Mouse (Mus musculus): ENCODE measurements at regions not wholly inside any gene's neighbourhood (a gene's known extent, or its start where the extent isn't known, plus 50 kb on each side); places are given as distances from the start of the nearest gene placed in this dataset.

DNA sequence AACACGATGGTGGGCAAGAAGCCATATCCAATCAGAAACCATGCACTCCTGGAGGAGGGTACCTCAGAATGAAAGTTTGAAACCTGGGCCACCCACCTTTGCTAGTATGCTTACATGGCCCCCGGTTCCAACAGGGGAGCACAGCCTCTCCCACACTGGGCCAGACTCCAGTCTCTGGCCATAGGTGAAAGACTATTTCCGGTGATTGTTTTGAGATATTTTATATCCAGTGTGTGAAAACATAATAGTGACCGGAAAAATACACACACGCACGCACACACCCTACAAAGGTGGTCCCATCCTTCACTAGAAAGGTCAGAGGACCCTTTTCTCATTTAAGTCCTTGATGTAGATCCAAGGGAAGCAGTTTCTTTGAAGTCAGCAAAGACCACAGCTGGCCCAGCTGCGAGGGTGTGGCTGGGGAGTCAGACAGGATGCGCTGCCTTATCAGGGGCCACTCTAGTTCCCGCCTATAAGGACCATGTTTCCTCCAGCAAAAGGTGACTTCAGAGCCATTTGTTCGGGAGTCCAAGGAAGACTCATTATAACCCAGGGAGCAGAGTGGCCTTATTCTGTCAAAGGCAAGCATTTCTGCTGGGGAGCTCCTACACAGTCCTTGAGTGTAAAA lies 206.0 kb downstream of the Zfp36l1 start:
- DNase-seq: no peak

DNA sequence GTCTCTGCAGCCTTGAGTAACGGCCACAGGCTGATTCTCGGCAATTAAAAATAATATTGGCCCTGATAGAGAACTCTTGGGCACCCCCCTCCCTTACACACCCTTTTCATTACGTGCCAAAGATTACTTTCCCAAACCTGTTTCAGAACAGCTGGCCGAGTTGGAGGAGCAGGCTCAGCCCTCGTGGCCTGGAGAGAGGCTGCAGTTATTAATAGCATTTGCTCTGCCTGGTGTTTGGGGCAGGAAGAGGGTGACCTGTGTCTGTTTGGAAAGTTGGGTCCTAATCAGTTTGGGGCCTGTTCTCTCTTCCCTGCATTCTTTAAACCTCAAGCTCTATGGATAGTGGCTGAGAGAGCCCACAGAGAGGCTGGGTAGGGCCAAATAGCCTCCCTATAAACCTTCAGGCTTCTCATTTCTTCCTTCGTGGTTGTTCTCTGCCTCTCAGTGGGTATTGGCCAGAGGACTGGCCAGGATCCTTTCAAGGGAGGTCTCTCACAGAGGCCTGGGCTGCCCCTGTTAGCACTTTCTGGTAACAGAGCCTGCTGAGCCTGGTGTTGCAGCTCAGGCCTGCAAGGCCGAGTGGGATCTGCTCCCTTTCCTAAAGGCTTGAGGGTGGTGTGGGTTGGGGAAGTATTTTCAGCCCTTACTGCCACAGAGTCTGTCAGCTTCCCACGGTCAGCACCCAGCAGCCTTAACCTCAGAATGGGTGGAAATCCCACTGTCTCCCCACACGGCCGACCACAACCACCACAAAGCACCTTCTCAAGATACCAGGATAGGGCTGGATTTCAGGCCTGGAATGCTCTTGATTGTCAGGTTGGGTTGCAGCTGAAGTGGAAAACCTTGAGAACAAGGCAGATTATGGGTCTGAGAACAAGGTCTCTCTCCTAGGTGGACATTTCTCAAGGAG lies 206.7 kb downstream of the Zfp36l1 start:
- no peak for DNase-seq

- no peak for DNase-seq
Observed at GRCm38 (mm10) chr12:79904913-79905549, 207.8 kb downstream of the Zfp36l1 start.

GRCm38 (mm10) chr12:79902761-79903160 lies 210.1 kb downstream of the Zfp36l1 start:
- no peak for DNase-seq

DNA sequence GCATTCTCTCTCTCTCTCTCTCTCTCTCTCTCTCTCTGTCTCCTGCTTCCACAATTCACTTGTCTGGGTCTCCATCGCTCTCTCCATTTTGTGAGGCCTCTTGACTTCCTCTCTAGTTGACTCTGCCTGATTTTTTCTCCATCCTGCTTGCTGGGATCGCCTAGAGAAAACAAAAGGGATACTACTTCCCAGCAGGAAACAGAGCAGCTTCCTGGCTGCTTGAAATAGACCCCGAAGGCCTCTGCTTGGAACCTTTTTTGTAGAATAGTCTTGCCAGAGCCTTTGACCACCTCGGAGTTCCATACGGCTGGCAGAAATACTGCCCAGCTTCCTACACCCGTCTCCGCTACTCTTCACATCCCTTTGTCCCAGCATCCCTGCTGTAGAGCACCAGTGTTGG lies 210.7 kb downstream of the Zfp36l1 start:
- DNase-seq: no peak

- no peak for DNase-seq
Observed at GRCm38 (mm10) chr12:79898198-79898930, 214.4 kb downstream of the Zfp36l1 start.

- no peak for DNase-seq
Observed at GRCm38 (mm10) chr12:79895975-79896374, 216.8 kb downstream of the Zfp36l1 start.

GRCm38 (mm10) chr12:79895324-79895723 lies 217.5 kb downstream of the Zfp36l1 start:
- DNase-seq: no peak

DNA sequence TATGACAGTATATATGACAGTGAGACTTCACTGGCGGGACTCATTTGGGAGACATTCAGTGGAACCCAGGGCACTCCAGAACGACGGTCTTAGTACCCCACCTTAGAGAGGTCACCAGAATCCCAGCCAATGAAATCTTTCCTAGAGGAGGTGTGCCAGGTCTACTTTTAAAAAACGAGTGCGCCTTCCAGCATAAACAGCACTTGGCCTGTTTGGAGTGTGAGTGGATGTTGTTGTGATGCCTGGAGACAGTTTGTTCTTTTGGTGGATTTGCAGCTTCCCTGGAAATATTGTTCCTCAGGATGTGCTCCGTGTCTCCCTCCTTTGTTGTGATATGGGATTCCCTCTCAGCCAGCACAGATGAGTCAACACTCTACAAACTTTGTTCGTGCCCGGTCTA lies 219.9 kb downstream of the Zfp36l1 start:
- DNase-seq: no peak

GRCm38 (mm10) chr12:79891942-79892341 lies 220.9 kb downstream of the Zfp36l1 start:
- DNase-seq: no peak

- DNase-seq: no peak
Observed at GRCm38 (mm10) chr12:79890887-79891286, 221.9 kb downstream of the Zfp36l1 start.

GRCm38 (mm10) chr12:79890291-79890690 lies 222.5 kb downstream of the Zfp36l1 start:
- no peak for DNase-seq

GRCm38 (mm10) chr12:79888812-79889211 lies 224.0 kb downstream of the Zfp36l1 start:
- no peak for DNase-seq

GRCm38 (mm10) chr12:79888086-79888485 lies 224.7 kb downstream of the Zfp36l1 start:
- no peak for DNase-seq

- no peak for DNase-seq
Observed at GRCm38 (mm10) chr12:79887225-79887886, 225.5 kb downstream of the Zfp36l1 start.

DNA sequence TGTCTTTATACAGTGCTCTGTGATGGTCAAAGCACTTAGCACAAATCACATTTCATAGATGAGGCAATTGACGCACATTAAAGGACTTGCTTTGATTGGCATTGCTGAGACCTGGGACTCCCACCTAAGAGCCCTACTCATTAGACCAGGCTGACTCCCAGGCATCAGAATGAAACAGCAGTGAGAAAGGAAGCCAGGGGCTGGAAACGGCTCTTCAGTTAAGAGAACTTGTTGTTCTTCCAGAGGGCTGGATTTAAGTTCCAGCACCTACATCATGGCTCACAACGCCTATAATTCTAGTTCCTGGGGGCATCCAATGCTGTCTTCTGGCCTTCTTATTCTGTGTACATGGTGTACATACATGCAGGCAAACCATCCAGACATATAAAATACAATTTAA lies 226.3 kb downstream of the Zfp36l1 start:
- DNase-seq: no peak

DNA sequence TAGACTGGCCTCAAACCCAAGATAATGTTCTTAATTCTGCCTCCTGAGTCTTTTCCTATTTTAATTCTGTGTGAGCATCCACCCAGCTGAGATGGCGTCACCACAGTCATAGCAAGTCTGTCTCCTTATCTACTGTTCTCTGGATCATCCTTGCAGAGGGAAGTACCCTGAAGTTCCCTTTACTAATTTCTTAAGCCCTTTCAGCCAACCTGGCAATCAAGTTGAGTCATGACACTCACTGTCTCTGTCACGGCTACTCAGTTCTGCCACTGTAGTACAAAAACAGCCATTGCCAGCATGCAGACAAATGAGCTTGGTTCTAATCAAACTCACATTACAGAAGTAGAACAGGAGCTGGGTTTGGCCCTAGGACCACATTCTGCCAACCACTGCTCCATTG lies 227.5 kb downstream of the Zfp36l1 start:
- DNase-seq: no peak

DNA sequence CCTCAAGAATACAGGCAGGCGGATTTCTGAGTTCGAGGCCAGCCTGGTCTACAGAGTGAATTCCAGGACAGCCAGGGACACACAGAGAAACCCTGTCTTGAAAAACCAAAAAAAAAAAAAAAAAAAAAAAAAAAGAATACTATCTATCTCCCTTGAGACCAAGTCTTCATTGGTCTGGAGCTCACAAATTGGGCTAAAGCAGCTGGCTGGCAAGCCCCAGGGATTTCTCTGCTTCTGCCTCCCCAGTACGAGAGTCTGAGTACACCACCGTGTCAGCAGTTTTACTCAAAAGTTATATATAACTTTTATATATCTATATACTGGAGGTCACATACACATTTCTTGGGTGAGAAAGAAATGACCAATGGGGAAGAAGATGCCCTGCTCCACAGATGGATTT lies 229.2 kb downstream of the Zfp36l1 start:
- no peak for DNase-seq

DNA sequence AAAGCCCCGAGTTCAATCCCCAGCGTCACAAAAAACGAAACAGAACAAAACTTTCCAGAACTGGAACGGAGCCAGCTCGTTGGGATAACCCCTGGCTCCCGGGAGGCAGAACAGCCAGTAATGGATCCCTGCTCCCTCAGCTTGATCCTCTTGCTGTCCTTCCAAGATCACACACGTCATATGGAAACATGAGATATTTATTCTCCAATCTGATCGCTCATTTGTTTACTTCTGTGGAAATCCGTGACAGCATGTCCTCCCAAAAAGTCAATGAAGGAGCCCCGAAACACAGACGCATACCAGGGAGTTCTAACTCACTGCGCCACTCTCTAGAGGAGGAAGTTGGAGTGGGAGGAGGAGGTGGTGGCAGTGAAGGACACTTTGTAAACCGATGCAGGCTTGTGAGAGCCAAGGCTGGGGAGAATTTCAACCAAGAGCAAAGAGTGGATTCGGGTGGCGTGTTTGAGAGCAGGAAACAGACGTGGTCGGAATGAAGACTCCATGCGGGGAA lies 232.0 kb downstream of the Zfp36l1 start:
- no peak for DNase-seq

DNA sequence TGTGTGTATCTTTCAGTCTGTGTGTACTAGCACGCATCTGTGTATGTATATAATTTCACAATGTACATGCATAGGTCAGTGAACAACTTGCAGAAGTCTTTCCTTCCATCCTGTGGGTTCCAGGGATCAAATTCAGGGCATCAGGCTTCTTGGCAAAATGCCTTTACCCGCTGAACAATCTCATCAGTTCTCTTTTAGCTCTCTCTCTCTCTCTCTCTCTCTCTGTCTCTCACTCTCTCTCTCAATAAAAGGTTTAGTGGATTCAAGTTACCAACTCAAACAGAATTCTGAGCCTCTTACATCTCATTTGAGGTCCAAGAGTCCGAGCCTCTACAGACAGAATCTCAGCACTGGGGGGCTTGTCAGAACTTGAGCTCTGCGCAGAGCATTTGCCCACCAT lies 232.5 kb downstream of the Zfp36l1 start:
- DNase-seq: no peak

- no peak for DNase-seq
Observed at GRCm38 (mm10) chr12:79879918-79880273, 232.9 kb downstream of the Zfp36l1 start.

Measured in thymus, postnatal 36 days (tissue).